ENCODE assay signal across 8 mouse cellular contexts in genomic region chr7:29281201-29282073, GRCm38 (mm10). TPM values are rescaled to one million over a fixed set of nuclear protein-coding genes. Genes with fewer than 3 reads are reported as not detected.
DNase-seq lines count a peak whose midpoint lies in the region; ATAC-seq and TF ChIP-seq lines count a peak whose summit lies in the region.

Gene Spint2, minus strand, starts transcription at chr7:29281912.

- H3K4me2 ChIP-seq in embryonic facial prominence, embryonic 11.5 days (ENCODE audit: low read depth, low read length), result peak within 1 kb of the TSS; percentile 98
- peak within 1 kb of the TSS; percentile 87 for H3K4me2 ChIP-seq in lung, postnatal 0 days (replicated peaks; ENCODE audit: low read depth, low read length)

- H3K9ac ChIP-seq in embryonic facial prominence, embryonic 11.5 days (replicated peaks; ENCODE audit: low read length), result peak within 1 kb of the TSS; percentile 70
- peak within 1 kb of the TSS; percentile 68 for H3K9ac ChIP-seq in lung, postnatal 0 days (replicated peaks; ENCODE audit: low read depth)

- under 1% methylated on average over 79 of the region's 80 CpGs for WGBS in embryonic facial prominence, embryonic 11.5 days
- WGBS in lung, postnatal 0 days, result under 1% methylated on average over 60 of the region's 80 CpGs

- peaks cover 18% of the 10 kb centered on the region for H3K27me3 ChIP-seq in embryonic facial prominence, embryonic 11.5 days (ENCODE audit: control insufficient read depth, insufficient read depth, low read length)
- H3K27me3 ChIP-seq in lung, postnatal 0 days (replicated peaks; ENCODE audit: insufficient read depth, low read length), result no peaks in the 10 kb centered on the region

- intact Hi-C loops in heart, postnatal 36 days (cut with DNase I), result no loop called here

- no peaks in the 10 kb centered on the region; the same call in 1 of the 2 replicates for H3K4me1 ChIP-seq in embryonic facial prominence, embryonic 11.5 days (ENCODE audit: control insufficient read depth, insufficient read depth, low read length)
- peaks cover 5% of the 10 kb centered on the region; the same call in 1 of the 2 replicates for H3K4me1 ChIP-seq in lung, postnatal 0 days (ENCODE audit: insufficient read depth, low read depth, low read length)

- no peaks in the 10 kb centered on the region for H3K9me3 ChIP-seq in embryonic facial prominence, embryonic 11.5 days (replicated peaks; ENCODE audit: control insufficient read depth, low read length)
- no peaks in the 10 kb centered on the region for H3K9me3 ChIP-seq in lung, postnatal 0 days (ENCODE audit: low read length)

- DNase-seq in T-cell, adult 2 months (ENCODE audit: low spot score), result peak; percentile 67
- DNase-seq in embryonic facial prominence, embryonic 11.5 days (ENCODE audit: low spot score), result peak; percentile 63
- DNase-seq in heart, postnatal 36 days, result peak; percentile 53 to 55
- no peak for DNase-seq in layer of hippocampus, adult 2 months (ENCODE audit: low spot score in 2 of 2)
- DNase-seq in lung, postnatal 0 days (ENCODE audit: low spot score), result peak; percentile 89
- DNase-seq in ovary, postnatal 36 days (ENCODE audit: low spot score), result peak; percentile 82
- peak; percentile 81 for DNase-seq in urinary bladder, postnatal 25 days (ENCODE audit: low spot score)

- no peaks in the 10 kb centered on the region for H3K36me3 ChIP-seq in embryonic facial prominence, embryonic 11.5 days (replicated peaks; ENCODE audit: control insufficient read depth, insufficient read depth, low read depth, low read length)
- H3K36me3 ChIP-seq in lung, postnatal 0 days (ENCODE audit: insufficient read depth, low read length), result no peaks in the 10 kb centered on the region

- H3K27ac ChIP-seq in embryonic facial prominence, embryonic 11.5 days (replicated peaks; ENCODE audit: low read depth, low read length), result no peak within 1 kb of the TSS
- peak within 1 kb of the TSS; percentile 64 for H3K27ac ChIP-seq in layer of hippocampus, adult 2 months
- peak within 1 kb of the TSS; percentile 97 for H3K27ac ChIP-seq in lung, postnatal 0 days (ENCODE audit: low read length)

- H3K4me3 ChIP-seq in embryonic facial prominence, embryonic 11.5 days (ENCODE audit: low read depth, low read length), result peak within 1 kb of the TSS; percentile 55
- H3K4me3 ChIP-seq in layer of hippocampus, adult 2 months, result peak within 1 kb of the TSS; percentile 68
- peak within 1 kb of the TSS; percentile 59 for H3K4me3 ChIP-seq in lung, postnatal 0 days (ENCODE audit: low read depth, low read length)

- peak; percentile 73 for ATAC-seq in CD4-positive, CD25-positive, alpha-beta regulatory T cell, adult 4 months
- ATAC-seq in embryonic facial prominence, embryonic 11.5 days (replicated peaks; ENCODE audit: insufficient number of reproducible peaks, low FRiP score, low TSS enrichment, low read depth), result peak; percentile 66
- peak; percentile 93 for ATAC-seq in lung, postnatal 0 days

- peak; percentile 31; the same call in 1 of the 2 replicates for TF ChIP-seq CTCF in layer of hippocampus, adult 2 months (conservative IDR thresholded peaks at IDR 0.05)
- peak; percentile 50 for TF ChIP-seq CTCF in lung, postnatal 0 days (IDR thresholded peaks at IDR 0.05)

- no peak for TF ChIP-seq EP300 in lung, postnatal 0 days (IDR thresholded peaks at IDR 0.05)

RNA-seq across cellular contexts. Expression of gene Spint2, which starts in this region (rescaled TPM):
- polyA plus RNA-seq in CD4-positive, CD25-positive, alpha-beta regulatory T cell, adult 4 months (2017; shearing (Covaris generic)), result 10 to 100 TPM; 71.7 to 73.2 TPM
- 71.4 and 84.5 TPM in 2 replicates for polyA plus RNA-seq in embryonic facial prominence, embryonic 11.5 days (2014; fragmentation: Nextera tagmentation; extraction: Ambion mirVana)
- 10 to 100 TPM; 34.8 to 44.9 TPM for total RNA-seq in heart, postnatal 36 days (2021)
- total RNA-seq in layer of hippocampus, adult 2 months (2021), result 10 to 100 TPM; 18.3 to 21.7 TPM
- polyA plus RNA-seq in lung, postnatal 0 days (2015; fragmentation: Nextera tagmentation; extraction: Ambion mirVana), result 429 and 453 TPM in 2 replicates

Comparison
In these comparisons a context has a peak if more than half of its experiments do, and no peak if none do; other contexts are left out.
1. DNase-seq: peak in T-cell, adult 2 months (single experiment), embryonic facial prominence, embryonic 11.5 days (single experiment), heart, postnatal 36 days (2 of 2), lung, postnatal 0 days (single experiment), ovary, postnatal 36 days (single experiment) and urinary bladder, postnatal 25 days (single experiment); none in layer of hippocampus, adult 2 months (0 of 2).
2. Peak in every context shown above with its lines, with median percentiles within 50 percentile points of each other: ATAC-seq and H3K4me3 ChIP-seq.